Mouse (Mus musculus) ES-E14 (cell line): ENCODE results near the gene Pole.

Source experiments
- HCFC1 ChIP-seq: IDR thresholded peaks from 2 replicates; pipeline ENCODE4 v1.6.1; 2012; ENCODE audit warnings: low read length, inconsistent platforms, borderline replicate concordance; ENCODE audit not compliant: insufficient read depth
- ZNF384 ChIP-seq: IDR thresholded peaks from 2 replicates; pipeline ENCODE4 v1.6.1; 2012; ENCODE audit warnings: low read depth, low read length, inconsistent platforms

- TF ChIP-seq HCFC1 (peak; percentile 19; the same call in 1 of the 2 replicates), ZNF384 (no peak)
Measured at GRCm38 (mm10) chr5:110386371-110387330, 100.5 kb downstream of the Pole start.
